Comparison of ENCODE assay signal across 8 mouse cellular contexts in the genomic region with DNA sequence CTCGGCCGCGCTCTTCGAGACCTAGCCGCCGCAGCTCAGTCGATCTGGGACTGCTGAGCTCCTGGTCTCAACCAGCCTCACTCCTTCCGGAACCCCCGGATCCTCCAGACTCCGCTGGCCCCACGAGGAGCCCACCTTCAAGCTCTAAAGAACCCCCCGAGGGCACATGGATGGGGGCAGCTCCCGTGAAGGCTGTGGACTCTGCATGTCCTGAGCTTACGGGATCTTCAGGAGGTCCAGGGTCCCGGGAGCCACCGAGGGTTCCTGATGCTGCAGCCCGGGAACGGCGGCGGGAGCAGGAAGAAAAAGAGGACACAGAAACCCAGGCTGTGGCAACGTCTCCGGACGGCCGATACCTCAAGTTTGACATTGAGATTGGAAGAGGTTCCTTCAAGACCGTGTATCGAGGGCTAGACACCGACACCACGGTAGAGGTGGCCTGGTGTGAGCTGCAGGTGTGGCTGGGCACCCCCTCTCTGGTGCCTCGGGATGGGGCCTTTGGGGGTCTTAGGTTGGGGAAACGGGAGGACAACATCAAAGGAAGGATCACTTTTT. TPM values are rescaled to one million over a fixed set of nuclear protein-coding genes. Genes with fewer than 3 reads are reported as not detected.
A peak's percentile ranks its signal among the peaks of the same experiment; 100 is the strongest.
DNase-seq lines count a peak whose midpoint lies in the region; ATAC-seq lines count a peak whose summit lies in the region.

No protein-coding gene starts in this region.

- no peaks in the 10 kb centered on the region for H3K9me3 ChIP-seq in forebrain, embryonic 15.5 days
- H3K9me3 ChIP-seq in limb, embryonic 15.5 days = no peaks in the 10 kb centered on the region
- no peaks in the 10 kb centered on the region for H3K9me3 ChIP-seq in neural tube, embryonic 15.5 days (replicated peaks)

- peak overlapping the region; percentile 52 for H3K9ac ChIP-seq in forebrain, embryonic 15.5 days (replicated peaks)
- peak overlapping the region; percentile 61 for H3K9ac ChIP-seq in limb, embryonic 15.5 days
- peak overlapping the region; percentile 75 for H3K9ac ChIP-seq in neural tube, embryonic 15.5 days (replicated peaks)

- H3K27ac ChIP-seq in forebrain, embryonic 15.5 days (replicated peaks) = no peak overlapping the region
- H3K27ac ChIP-seq in limb, embryonic 15.5 days = peak overlapping the region; percentile 77
- peak overlapping the region; percentile 34; the same call in 1 of the 2 replicates for H3K27ac ChIP-seq in neural tube, embryonic 15.5 days (replicated peaks)

- peaks cover 26% of the 10 kb centered on the region for H3K4me1 ChIP-seq in forebrain, embryonic 15.5 days
- peaks cover 61% of the 10 kb centered on the region for H3K4me1 ChIP-seq in limb, embryonic 15.5 days
- peaks cover 52% of the 10 kb centered on the region for H3K4me1 ChIP-seq in neural tube, embryonic 15.5 days

- no peak; the same call in 1 of the 2 replicates for ATAC-seq in forebrain, embryonic 15.5 days (replicated peaks)
- ATAC-seq in limb, embryonic 15.5 days (ENCODE audit: insufficient number of reproducible peaks, low FRiP score, low TSS enrichment, low read depth) = no peak; the same call in 1 of the 2 replicates
- ATAC-seq in neural tube, embryonic 15.5 days (ENCODE audit: low FRiP score) = peak; percentile 21; the same call in 1 of the 2 replicates

- peak; percentile 48 to 78 for DNase-seq in spleen, postnatal 10 days (ENCODE audit: low spot score in 2 of 2)
- no peak for DNase-seq in spleen, postnatal 14 days (ENCODE audit: low spot score in 2 of 2)
- no peak for DNase-seq in thymus, adult 18-20 months
- DNase-seq in urinary bladder, postnatal 25 days (ENCODE audit: low spot score) = no peak
- no peak for DNase-seq in left cerebral cortex, adult 8-10 months (ENCODE audit: low spot score in 2 of 2)

- peaks cover 36% of the 10 kb centered on the region for H3K27me3 ChIP-seq in forebrain, embryonic 15.5 days
- H3K27me3 ChIP-seq in limb, embryonic 15.5 days = peaks cover 38% of the 10 kb centered on the region
- H3K27me3 ChIP-seq in neural tube, embryonic 15.5 days (replicated peaks) = peaks cover 43% of the 10 kb centered on the region

- peak overlapping the region; percentile 94 for H3K4me2 ChIP-seq in forebrain, embryonic 15.5 days (replicated peaks)
- peak overlapping the region; percentile 97 for H3K4me2 ChIP-seq in limb, embryonic 15.5 days
- H3K4me2 ChIP-seq in neural tube, embryonic 15.5 days = peak overlapping the region; percentile 93

- WGBS in forebrain, embryonic 15.5 days = 1% methylated on average over 30 of the region's 30 CpGs
- under 1% methylated on average over 30 of the region's 30 CpGs for WGBS in limb, embryonic 15.5 days
- under 1% methylated on average over 30 of the region's 30 CpGs for WGBS in neural tube, embryonic 15.5 days

- peaks cover 3% of the 10 kb centered on the region; the same call in 1 of the 2 replicates for H3K36me3 ChIP-seq in forebrain, embryonic 15.5 days
- peaks cover 18% of the 10 kb centered on the region; the same call in 1 of the 2 replicates for H3K36me3 ChIP-seq in limb, embryonic 15.5 days
- peaks cover 21% of the 10 kb centered on the region for H3K36me3 ChIP-seq in neural tube, embryonic 15.5 days

- peak overlapping the region; percentile 42 for H3K4me3 ChIP-seq in forebrain, embryonic 15.5 days
- H3K4me3 ChIP-seq in limb, embryonic 15.5 days = peak overlapping the region; percentile 58
- peak overlapping the region; percentile 49 for H3K4me3 ChIP-seq in neural tube, embryonic 15.5 days (replicated peaks)

RNA-seq across cellular contexts. Expression of a gene that starts 0.5 kb away (rescaled TPM):
- polyA plus RNA-seq in forebrain, embryonic 15.5 days (2015; fragmentation: Nextera tagmentation; extraction: Ambion mirVana) = 4.8 and 5.5 TPM in 2 replicates
- 7.9 and 9.9 TPM in 2 replicates for polyA plus RNA-seq in limb, embryonic 15.5 days (2015; fragmentation: Nextera tagmentation; extraction: Ambion mirVana)
- polyA plus RNA-seq in neural tube, embryonic 15.5 days (2015; fragmentation: Nextera tagmentation; extraction: Ambion mirVana) = 5.1 and 7.0 TPM in 2 replicates
- 10 to 100 TPM; 11.1 to 12.2 (median 11.6) TPM for total RNA-seq in left cerebral cortex, adult 8-10 months (2022)

RNA-seq across cellular contexts. Expression of a gene that starts 7.4 kb away (rescaled TPM):
- 87.7 and 92.9 TPM in 2 replicates for polyA plus RNA-seq in forebrain, embryonic 15.5 days (2015; fragmentation: Nextera tagmentation; extraction: Ambion mirVana)
- 112 and 120 TPM in 2 replicates for polyA plus RNA-seq in limb, embryonic 15.5 days (2015; fragmentation: Nextera tagmentation; extraction: Ambion mirVana)
- 123 and 128 TPM in 2 replicates for polyA plus RNA-seq in neural tube, embryonic 15.5 days (2015; fragmentation: Nextera tagmentation; extraction: Ambion mirVana)
- 10 to 100 TPM; 56.7 to 70.0 (median 65.8) TPM for total RNA-seq in left cerebral cortex, adult 8-10 months (2022)

RNA-seq across cellular contexts. Expression of a gene that starts 15.1 kb away (rescaled TPM):
- 53.4 and 61.3 TPM in 2 replicates for polyA plus RNA-seq in forebrain, embryonic 15.5 days (2015; fragmentation: Nextera tagmentation; extraction: Ambion mirVana)
- 99.6 and 110 TPM in 2 replicates for polyA plus RNA-seq in limb, embryonic 15.5 days (2015; fragmentation: Nextera tagmentation; extraction: Ambion mirVana)
- 105 and 107 TPM in 2 replicates for polyA plus RNA-seq in neural tube, embryonic 15.5 days (2015; fragmentation: Nextera tagmentation; extraction: Ambion mirVana)
- total RNA-seq in left cerebral cortex, adult 8-10 months (2022) = 10 to 100 TPM; 32.9 to 51.1 (median 37.6) TPM

RNA-seq across cellular contexts. Expression of a gene that starts 17.9 kb away (rescaled TPM):
- polyA plus RNA-seq in forebrain, embryonic 15.5 days (2015; fragmentation: Nextera tagmentation; extraction: Ambion mirVana) = 1.4 and 1.5 TPM in 2 replicates
- polyA plus RNA-seq in limb, embryonic 15.5 days (2015; fragmentation: Nextera tagmentation; extraction: Ambion mirVana) = 0.70 and 1.3 TPM in 2 replicates
- polyA plus RNA-seq in neural tube, embryonic 15.5 days (2015; fragmentation: Nextera tagmentation; extraction: Ambion mirVana) = 0.77 and 0.80 TPM in 2 replicates
- total RNA-seq in left cerebral cortex, adult 8-10 months (2022) = under 1 TPM; 0.25 to 0.55 (median 0.35) TPM

RNA-seq across cellular contexts. Expression of a gene that starts 18.0 kb away (rescaled TPM):
- 208 and 211 TPM in 2 replicates for polyA plus RNA-seq in forebrain, embryonic 15.5 days (2015; fragmentation: Nextera tagmentation; extraction: Ambion mirVana)
- 148 and 154 TPM in 2 replicates for polyA plus RNA-seq in limb, embryonic 15.5 days (2015; fragmentation: Nextera tagmentation; extraction: Ambion mirVana)
- polyA plus RNA-seq in neural tube, embryonic 15.5 days (2015; fragmentation: Nextera tagmentation; extraction: Ambion mirVana) = 213 and 237 TPM in 2 replicates
- total RNA-seq in left cerebral cortex, adult 8-10 months (2022) = 100 to 1,000 TPM in 2 of 4 experiments, 10 to 100 TPM in 2; 95.8 to 105 (median 101) TPM

Comparison
In these comparisons a context has a peak if more than half of its experiments do, and no peak if none do; other contexts are left out.
1. DNase-seq: peak in spleen, postnatal 10 days (2 of 2); none in spleen, postnatal 14 days (0 of 2), thymus, adult 18-20 months (0 of 2), urinary bladder, postnatal 25 days (single experiment) and left cerebral cortex, adult 8-10 months (0 of 2).
2. Peak in every context shown above with its lines, with median percentiles within 50 percentile points of each other: H3K4me2 ChIP-seq, H3K4me3 ChIP-seq and H3K9ac ChIP-seq.